ENCODE assay signal across 10 mouse cellular contexts in the genomic region with DNA sequence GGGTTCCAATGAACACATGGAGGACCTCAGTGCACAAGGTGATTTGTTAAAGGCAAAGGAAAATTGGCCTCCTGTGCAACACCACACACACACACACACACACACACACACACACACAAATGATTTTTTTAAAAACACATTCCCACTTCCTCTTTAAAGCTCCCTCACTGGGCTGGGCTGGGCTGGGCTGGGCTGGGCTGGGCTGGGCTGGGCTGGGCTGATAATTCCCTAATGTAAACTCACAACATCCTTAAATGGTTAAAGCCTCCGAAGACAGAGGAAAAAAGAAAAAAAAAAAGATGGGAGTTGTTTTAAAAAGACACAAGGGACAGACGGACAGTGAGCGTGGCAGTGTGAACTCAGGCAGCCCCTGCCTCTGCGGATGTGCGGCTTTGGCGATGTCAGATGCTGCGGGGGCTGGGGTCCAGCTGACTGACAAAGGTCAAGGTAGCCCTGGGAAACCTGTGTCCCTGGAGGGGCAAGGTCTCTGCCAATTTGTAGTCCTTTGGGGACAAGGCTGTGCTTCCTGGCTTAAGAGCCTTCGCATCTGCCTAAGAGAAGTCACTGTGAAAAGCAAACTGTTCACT. TPM values are rescaled to one million over a fixed set of nuclear protein-coding genes. Genes with fewer than 3 reads are reported as not detected.
DNase-seq lines count a peak whose midpoint lies in the region; ATAC-seq and TF ChIP-seq lines count a peak whose summit lies in the region.
"Had no signal": no experiment of that assay in that cellular context is flagged by ENCODE, and none has a peak within 500 bp of the region (broad histone marks: within the 10 kb centered on the region; RNA-seq: fewer than 3 reads in every experiment).

No protein-coding gene starts in this region.

- no peak for ATAC-seq in kidney, postnatal 0 days (replicated peaks; ENCODE audit: low FRiP score, low read depth)
- ATAC-seq in common myeloid progenitor, adult 5-6 weeks (replicated peaks; ENCODE audit: low read depth, poor library complexity, severe bottlenecking): peak; percentile 64
- no peak for ATAC-seq in heart, embryonic 16.5 days (replicated peaks; ENCODE audit: extremely low read depth, insufficient read depth, low FRiP score)
- ATAC-seq in monocyte, adult 5-6 weeks (replicated peaks; ENCODE audit: insufficient number of reproducible peaks, low FRiP score, low TSS enrichment, poor library complexity, severe bottlenecking): 0 out of 2 replicates have a peak, but pooled peaks have one; percentile 15

- H3K27ac ChIP-seq in kidney, postnatal 0 days: peak overlapping the region; percentile 79; the same call in 1 of the 2 replicates
- no peak overlapping the region for H3K27ac ChIP-seq in kidney, adult 2 months (ENCODE audit: insufficient read depth, low read depth, low read length)
- peak overlapping the region; percentile 39 for H3K27ac ChIP-seq in heart, embryonic 16.5 days (ENCODE audit: low read length)
- H3K27ac ChIP-seq: embryonic facial prominence, embryonic 12.5 days; neural tube, embryonic 15.5 days had no signal

- no peak for TF ChIP-seq POLR2A in kidney, adult 2 months (IDR thresholded peaks at IDR 0.05; ENCODE audit: low read depth, low read length)

- peak; percentile 47 for DNase-seq in kidney, postnatal 0 days (ENCODE audit: low spot score)
- DNase-seq in kidney, adult 2 months: no peak
- DNase-seq in urinary bladder, postnatal 10 days (ENCODE audit: low spot score): no peak
- DNase-seq in thymus, postnatal 36 days: no peak
- DNase-seq: gastrocnemius, postnatal 36 days had no signal

- TF ChIP-seq CTCF in kidney, postnatal 0 days (IDR thresholded peaks at IDR 0.05; ENCODE audit: low read depth): no peak
- TF ChIP-seq CTCF in kidney, adult 2 months (conservative IDR thresholded peaks at IDR 0.05; ENCODE audit: insufficient read depth, insufficient read length, low read depth, low read length): no peak

- peaks cover 19% of the 10 kb centered on the region for H3K4me1 ChIP-seq in kidney, postnatal 0 days (replicated peaks; ENCODE audit: insufficient read depth, low read length)
- 0 out of 2 replicates have a peak, but pooled peaks cover 4% of the 10 kb centered on the region for H3K4me1 ChIP-seq in kidney, adult 2 months (ENCODE audit: control insufficient read depth, insufficient read depth, low read length)
- peaks cover 15% of the 10 kb centered on the region for H3K4me1 ChIP-seq in heart, embryonic 16.5 days (ENCODE audit: control insufficient read depth, insufficient read depth, low read length)

- no peaks in the 10 kb centered on the region for H3K36me3 ChIP-seq in kidney, postnatal 0 days (ENCODE audit: insufficient read depth, low read length)
- H3K36me3 ChIP-seq in kidney, adult 2 months (ENCODE audit: control insufficient read depth, insufficient read depth, low read length): no peaks in the 10 kb centered on the region
- no peaks in the 10 kb centered on the region for H3K36me3 ChIP-seq in heart, embryonic 16.5 days (ENCODE audit: control insufficient read depth, insufficient read depth)
- H3K36me3 ChIP-seq: embryonic facial prominence, embryonic 12.5 days; neural tube, embryonic 15.5 days had no signal

- H3K4me2 ChIP-seq in kidney, postnatal 0 days (ENCODE audit: low read length): no peak overlapping the region
- H3K4me2 ChIP-seq in heart, embryonic 16.5 days (ENCODE audit: low read depth, low read length): no peak overlapping the region
- H3K4me2 ChIP-seq: embryonic facial prominence, embryonic 12.5 days; neural tube, embryonic 15.5 days had no signal

- WGBS in kidney, postnatal 0 days: 38% methylated on average over 8 of the region's 8 CpGs
- WGBS in kidney, adult 2 months: 64% methylated on average over 8 of the region's 8 CpGs
- 72% methylated on average over 8 of the region's 8 CpGs for WGBS in heart, embryonic 16.5 days

- H3K27me3 ChIP-seq in kidney, postnatal 0 days (ENCODE audit: insufficient read depth, low read length): no peaks in the 10 kb centered on the region
- no peaks in the 10 kb centered on the region for H3K27me3 ChIP-seq in kidney, adult 2 months (replicated peaks; ENCODE audit: control insufficient read depth, insufficient read depth, low read length)
- H3K27me3 ChIP-seq in heart, embryonic 16.5 days (ENCODE audit: control insufficient read depth, insufficient read depth, low read length): no peaks in the 10 kb centered on the region
- H3K27me3 ChIP-seq: embryonic facial prominence, embryonic 12.5 days; neural tube, embryonic 15.5 days had no signal

- H3K4me3 ChIP-seq in kidney, postnatal 0 days (replicated peaks; ENCODE audit: low read depth, low read length): no peak overlapping the region
- H3K4me3 ChIP-seq in kidney, adult 2 months (ENCODE audit: insufficient read depth, low read depth, low read length): no peak overlapping the region
- H3K4me3 ChIP-seq in heart, embryonic 16.5 days (ENCODE audit: low read length): no peak overlapping the region
- H3K4me3 ChIP-seq: embryonic facial prominence, embryonic 12.5 days; neural tube, embryonic 15.5 days had no signal

- no peaks in the 10 kb centered on the region for H3K9me3 ChIP-seq in kidney, postnatal 0 days (replicated peaks; ENCODE audit: low read length)
- no peaks in the 10 kb centered on the region for H3K9me3 ChIP-seq in heart, embryonic 16.5 days (replicated peaks; ENCODE audit: control insufficient read depth, low read length)
- H3K9me3 ChIP-seq: embryonic facial prominence, embryonic 12.5 days; neural tube, embryonic 15.5 days had no signal

- H3K9ac ChIP-seq in kidney, postnatal 0 days (ENCODE audit: low read depth, low read length): no peak overlapping the region
- no peak overlapping the region for H3K9ac ChIP-seq in heart, embryonic 16.5 days (ENCODE audit: low read length)
- H3K9ac ChIP-seq: embryonic facial prominence, embryonic 12.5 days; neural tube, embryonic 15.5 days had no signal

RNA-seq across cellular contexts. Expression of gene Cdc42ep4, which starts 26.3 kb away (rescaled TPM):
- 48.5 and 52.3 TPM in 2 replicates for polyA plus RNA-seq in kidney, postnatal 0 days (2015; fragmentation: Nextera tagmentation; extraction: Ambion mirVana)
- polyA plus RNA-seq in kidney, adult 2 months (2012; rRNA removed): 18.0 and 18.2 TPM in 2 replicates
- 10.9 and 12.4 TPM in 2 replicates for total RNA-seq in common myeloid progenitor, adult 5-6 weeks (2017)
- polyA plus RNA-seq in heart, embryonic 16.5 days (2015; fragmentation: Nextera tagmentation; extraction: Ambion mirVana): 25.1 and 30.2 TPM in 2 replicates
- 12.2 to 24.2 TPM (median 16.6 TPM) in 3 replicates for total RNA-seq in monocyte, adult 5-6 weeks (2017)

Comparison
In these comparisons a context has a peak if more than half of its experiments do, and no peak if none do; other contexts are left out.
1. ATAC-seq: peak in common myeloid progenitor, adult 5-6 weeks (single experiment) and monocyte, adult 5-6 weeks (single experiment); none in kidney, postnatal 0 days (single experiment) and heart, embryonic 16.5 days (single experiment).